Mouse (Mus musculus): ENCODE measurements around the gene Prrt2.

The Prrt2 gene

DNA sequence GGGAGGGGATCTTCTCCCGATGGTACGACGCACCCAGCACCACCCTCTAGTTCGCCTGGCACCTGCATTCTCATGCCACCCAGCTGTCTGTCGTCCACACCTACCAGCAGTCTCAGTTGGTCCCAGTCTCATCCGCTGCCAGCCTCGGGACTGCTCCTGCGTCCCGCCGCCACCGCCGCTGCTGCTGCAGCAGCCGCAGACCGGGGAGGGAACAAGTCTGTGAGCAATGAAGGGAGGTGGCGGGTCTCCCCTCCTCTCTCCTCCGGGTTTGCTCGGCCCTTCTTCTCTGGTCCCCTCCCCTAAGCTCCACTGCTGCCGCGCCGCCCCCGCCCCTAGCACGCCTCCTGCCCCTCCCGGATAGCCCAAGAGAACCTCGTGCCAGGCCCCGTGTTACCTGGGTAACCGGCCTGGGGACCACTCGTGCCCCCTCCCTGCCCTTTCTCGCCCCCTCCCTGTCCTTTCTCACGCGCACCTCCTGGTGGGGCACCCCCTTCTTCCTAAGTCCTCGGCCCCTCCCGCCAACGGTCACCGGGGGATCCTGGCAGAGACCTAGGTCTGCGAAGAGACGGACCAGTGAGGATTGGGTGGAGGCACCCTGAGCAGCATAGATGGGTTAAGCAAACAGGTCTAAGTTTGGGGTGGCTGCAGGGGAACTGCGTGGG, at the start of gene Prrt2, which contains the start of gene Gm42742:
Prrt2 (minus strand) TSS at position 311 of the 662 bp plus-strand sequence.
Gm42742 (minus strand) TSS at position 197 of the 662 bp plus-strand sequence.
- peak; percentile 75 for DNase-seq

DNA sequence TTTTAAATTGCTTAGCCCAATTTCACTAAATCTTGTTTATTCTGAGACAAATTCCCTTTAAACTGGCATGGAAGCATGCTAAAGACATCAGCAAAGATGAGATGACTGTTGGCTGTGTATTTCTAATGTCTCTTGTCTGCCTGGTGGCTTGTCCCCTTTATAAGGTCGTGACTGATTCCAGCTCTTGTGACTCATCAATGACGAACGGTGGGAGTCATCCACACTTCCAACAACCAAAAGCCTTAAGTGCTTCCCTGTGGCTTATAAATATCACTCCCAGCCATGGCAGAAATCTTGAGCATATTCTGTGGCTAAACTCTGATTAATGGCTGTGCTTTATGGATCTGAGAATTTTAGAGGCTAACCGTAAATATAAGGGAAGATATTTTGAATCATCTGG, 45.3 kb upstream of the Prrt2 start:
- no peak for DNase-seq

DNA sequence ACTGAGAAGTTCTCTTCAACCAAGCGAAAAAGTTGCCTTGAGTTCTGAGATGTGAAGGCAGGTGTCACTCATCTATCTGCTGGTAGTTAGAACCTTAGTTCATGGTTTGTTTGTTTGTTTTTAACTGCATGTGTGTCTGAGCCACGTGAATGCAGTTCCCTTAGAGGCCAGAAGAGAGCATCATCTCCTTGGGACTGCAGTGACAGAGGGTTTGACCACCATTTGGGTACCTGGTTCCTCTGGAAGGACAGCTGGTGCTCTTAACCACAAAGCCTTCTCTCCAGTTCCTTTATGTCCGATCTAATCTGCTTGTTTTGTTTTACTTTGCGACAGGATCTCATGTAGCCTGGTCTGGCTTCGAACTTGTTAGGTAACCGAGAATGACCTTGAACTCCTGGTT, 44.5 kb upstream of the Prrt2 start:
- DNase-seq = no peak

- DNase-seq = no peak
These were observed 34.1 kb upstream of the Prrt2 start for GRCm38 (mm10) chr7:127055026-127055585.

DNA sequence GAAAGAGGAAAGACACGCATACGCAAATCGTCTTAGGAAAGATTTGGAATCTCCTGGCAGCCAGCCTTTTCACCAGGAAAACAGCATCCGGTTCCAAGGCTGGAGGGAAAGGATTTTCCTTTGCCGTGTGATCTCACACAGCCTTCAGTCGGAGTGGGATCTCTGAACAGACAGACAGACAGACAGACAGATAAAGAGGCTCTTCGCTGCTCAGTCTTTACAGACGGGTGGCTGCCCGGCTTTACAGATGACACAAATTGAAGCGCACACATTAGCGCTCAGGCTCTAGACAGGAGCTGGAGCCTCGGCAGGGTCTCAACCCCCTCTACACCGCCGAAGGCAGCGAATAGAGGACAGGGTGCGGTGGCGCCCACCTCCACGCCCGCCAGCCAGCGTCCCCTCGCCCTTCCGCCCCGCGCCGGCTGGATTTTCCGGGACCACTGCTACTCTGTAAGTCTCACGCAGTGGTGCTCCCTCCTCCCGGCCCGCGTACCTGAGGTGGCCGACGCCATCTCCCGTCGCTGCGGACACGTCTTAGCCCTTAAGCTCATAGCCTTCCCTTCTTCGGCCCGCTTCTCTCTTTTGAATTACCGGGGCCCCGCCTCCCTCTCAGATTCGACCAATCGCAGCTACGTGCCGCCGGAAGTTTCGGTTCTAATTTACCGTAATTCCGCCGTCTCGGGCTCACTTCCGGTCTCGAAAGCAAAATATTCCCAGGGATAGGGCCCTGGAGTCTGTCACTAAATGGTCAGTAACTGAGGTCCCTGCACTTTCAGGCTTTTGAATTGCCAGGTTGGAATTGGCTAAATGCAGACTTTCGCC, 21.1 kb upstream of the Prrt2 start, which contains the start of gene Kif22:
Kif22 (minus strand) TSS at position 621 of the 822 bp plus-strand sequence.
- DNase-seq = peak; percentile 87

- no peak for DNase-seq
These were observed 10.2 kb upstream of the Prrt2 start for GRCm38 (mm10) chr7:127031244-127031643.

GRCm38 (mm10) chr7:127030172-127030571, 9.2 kb upstream of the Prrt2 start:
- DNase-seq = no peak

- DNase-seq = no peak
These were observed 6.9 kb upstream of the Prrt2 start for GRCm38 (mm10) chr7:127027885-127028284.

- peak; percentile 99 for DNase-seq
These were observed 6.1 kb upstream of the Prrt2 start, which contains the start of gene Maz for GRCm38 (mm10) chr7:127026984-127027726. TSS of gene Maz (minus strand) at chr7:127027037.

DNA sequence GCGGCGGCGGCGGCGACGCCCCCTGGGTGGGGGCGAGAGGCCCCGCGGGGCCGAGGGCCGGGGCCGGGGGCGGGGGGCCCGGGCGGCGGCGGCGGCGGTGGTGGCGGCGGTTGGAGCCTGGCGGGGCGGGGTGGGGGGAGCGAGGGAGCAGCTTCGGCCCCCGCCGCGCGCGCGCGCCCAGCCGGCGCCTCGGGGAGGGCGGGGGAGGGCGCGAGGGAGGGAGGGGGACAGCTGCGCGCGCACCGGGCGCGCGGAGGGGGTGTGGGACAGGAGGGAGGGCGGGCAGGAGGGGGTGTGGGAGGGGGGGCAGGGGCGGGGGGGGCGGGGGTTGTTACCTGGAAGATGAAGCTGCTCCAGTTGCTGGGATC, 5.6 kb upstream of the Prrt2 start:
- no peak for DNase-seq

GRCm38 (mm10) chr7:127026161-127026600, 5.2 kb upstream of the Prrt2 start:
- peak; percentile 54 for DNase-seq

- peak; percentile 53 for DNase-seq
These were observed 4.6 kb upstream of the Prrt2 start for GRCm38 (mm10) chr7:127025556-127026160.

DNA sequence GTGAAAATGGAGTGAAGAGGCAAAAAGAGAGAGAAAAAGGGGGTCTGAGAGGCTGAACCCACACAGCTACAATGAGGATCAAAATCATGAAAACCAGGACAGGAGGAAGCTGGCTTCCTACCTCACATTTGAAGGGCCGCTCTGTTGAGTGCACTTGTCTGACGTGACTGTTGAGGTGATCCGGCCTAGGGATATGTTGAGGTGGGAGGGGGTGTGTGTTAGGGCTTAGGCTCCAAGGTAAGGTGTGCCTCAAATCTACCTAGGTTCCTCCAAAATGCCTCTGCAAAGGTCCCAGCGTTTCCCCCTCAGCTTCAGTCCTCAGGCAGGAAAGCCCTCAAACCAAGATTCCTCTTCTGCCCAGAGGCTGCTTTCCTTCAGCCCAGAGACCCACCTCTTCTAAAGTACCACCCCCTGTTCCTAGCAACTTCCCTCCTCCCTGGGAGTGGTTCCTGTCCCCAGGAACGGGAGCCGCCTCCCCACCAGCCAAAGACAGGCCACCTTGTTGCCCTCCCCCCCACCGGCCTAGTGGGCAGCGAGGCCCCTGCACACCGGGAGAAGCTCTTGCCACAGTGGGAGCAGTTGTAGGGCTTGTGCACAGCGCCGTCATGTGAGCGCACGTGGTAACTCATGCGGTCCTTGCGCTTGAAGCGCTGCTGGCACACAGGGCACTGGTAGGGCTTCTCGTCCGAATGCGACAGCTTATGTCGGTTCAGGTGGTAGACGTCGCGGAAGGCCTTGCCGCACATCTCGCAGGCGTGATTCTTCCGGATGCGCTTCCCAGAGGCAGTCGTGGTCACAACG, 3.9 kb upstream of the Prrt2 start:
- peak; percentile 74 for DNase-seq

GRCm38 (mm10) chr7:127023896-127024690, 3.1 kb upstream of the Prrt2 start:
- DNase-seq = no peak

DNA sequence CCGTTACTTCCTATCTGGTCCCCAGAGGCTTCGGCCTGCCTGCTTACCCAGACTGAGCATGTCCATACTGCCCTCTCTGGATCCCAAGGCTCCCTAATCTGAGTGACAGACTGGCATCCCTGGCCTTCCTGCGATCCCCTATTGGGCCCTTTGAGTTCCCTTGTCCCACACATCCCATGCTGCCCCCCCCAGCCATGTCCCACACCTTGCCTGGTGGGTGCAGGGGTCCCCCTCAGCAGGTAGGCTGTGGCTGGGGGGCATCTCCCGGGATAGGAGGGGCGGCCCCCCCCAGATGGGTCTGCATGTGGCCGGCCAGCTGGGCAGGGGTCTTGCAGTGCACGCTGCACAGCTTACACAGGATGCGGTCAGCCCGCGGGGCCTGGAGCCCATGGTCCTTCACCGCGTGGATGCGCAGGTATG, 2.3 kb upstream of the Prrt2 start:
- DNase-seq = no peak

DNA sequence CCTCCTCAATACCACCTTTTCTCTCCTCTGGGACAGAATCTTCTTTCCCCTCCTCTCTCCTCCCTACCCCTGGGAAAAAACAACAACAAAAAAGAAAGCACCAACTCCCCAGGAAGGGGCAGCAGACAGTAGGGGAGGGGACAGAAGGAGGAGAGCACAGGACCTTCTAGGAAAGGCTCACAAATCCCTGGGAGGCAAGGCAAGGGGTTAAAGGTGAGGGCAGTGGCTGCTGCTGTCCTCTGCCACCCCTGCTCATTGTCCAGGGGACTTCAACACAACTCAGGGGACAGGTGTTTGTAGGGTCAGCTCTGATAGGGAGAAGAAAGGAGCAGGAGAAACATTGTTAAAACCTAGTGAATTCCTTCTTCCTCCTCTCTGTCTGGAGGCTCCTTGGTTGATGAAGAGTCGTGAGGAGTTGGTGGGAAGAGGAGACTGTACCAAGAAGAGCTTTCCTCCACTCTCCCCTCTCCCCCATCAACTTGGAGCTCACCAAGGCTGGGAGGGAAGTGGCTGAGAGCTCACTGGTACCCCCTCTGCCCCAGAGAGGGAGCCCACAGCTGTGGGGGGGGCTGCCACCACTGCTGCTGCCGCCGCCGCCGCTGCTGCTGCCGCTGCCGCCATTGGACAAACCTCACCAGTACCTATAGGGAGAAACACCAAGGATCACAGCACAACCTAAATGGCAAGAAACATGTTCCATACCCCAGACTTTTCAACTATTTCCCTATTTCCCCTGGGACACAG, 1.7 kb upstream of the Prrt2 start:
- DNase-seq = no peak

GRCm38 (mm10) chr7:127021563-127022527, 834 bp upstream of the Prrt2 start:
- DNase-seq = no peak

DNA sequence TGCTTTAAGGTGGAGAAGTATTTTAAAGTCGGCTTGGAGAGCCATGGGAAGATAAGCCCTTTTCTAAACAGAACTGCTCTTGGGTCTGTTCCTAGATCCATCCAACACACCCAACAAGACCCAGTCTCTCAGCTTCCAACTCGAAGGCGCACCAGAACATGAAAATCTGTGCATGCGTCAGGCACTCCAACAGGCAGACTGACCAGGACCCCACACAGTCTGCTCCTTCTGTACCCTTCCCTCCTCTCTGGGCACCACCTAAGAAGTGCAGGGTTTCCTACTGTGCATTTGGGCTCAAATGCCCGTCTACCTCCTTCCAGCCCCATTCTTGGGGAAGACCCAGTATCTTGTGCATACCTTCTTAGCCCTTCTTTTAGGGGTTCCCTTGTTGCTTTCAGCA, 520 bp downstream of the Prrt2 start:
- no peak for DNase-seq

DNA sequence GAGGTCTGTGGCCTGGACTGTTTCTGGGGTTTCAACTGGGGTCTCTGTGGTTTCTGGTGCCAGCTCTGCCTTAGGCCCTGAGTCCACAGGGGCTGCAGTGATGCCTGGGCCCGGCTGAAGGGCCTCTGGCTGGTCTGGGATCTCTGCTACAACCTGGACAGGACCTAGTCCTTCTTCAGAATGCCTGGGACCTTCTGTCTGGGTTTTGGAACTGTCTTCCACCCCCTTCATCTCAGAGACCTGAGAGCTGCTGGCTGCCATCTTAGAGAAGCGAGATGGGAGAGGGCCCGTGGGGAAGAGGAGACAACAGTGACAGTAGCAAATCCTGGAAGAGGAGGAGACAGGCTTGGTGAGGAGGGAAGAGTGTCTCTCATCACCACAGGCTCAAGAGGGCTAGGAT, 980 bp downstream of the Prrt2 start:
- no peak for DNase-seq

Measured in right cerebral cortex, postnatal 14 days (tissue).